Mouse (Mus musculus) hindbrain, embryonic 16.5 days (tissue): ENCODE results near the gene Skint1. TPM values are rescaled to one million over a fixed set of nuclear protein-coding genes. Genes with fewer than 3 reads are reported as not detected.
"Not testable (repeated sequence)": the region's sequence is repeated elsewhere in the genome, so short reads cannot be mapped to it uniquely, and the experiment has no call there.

Source experiments
- ATAC-seq: fragments of 200-750 bp; cut with Nextera tagmentation; 2 replicates; pipeline ENCODE4 v1.8.0; 2017; ENCODE audit warnings: moderate TSS enrichment, moderate library complexity
- H3K27ac ChIP-seq: fragments of 300-500 bp; sonication (generic); 2 replicates; pipeline ENCODE4 v1.5.1; 2014; ENCODE audit warnings: low read depth, mild to moderate bottlenecking, control low read depth, low read length, moderate library complexity
- H3K27me3 ChIP-seq: fragments of 300-500 bp; sonication (generic); replicated peaks from 2 replicates; pipeline ENCODE4 v1.6.1; 2014; ENCODE audit warnings: low read length; ENCODE audit not compliant: control insufficient read depth, insufficient read depth
- H3K36me3 ChIP-seq: fragments of 300-500 bp; sonication (generic); 2 replicates; pipeline ENCODE4 v1.6.1; 2014; ENCODE audit warnings: mild to moderate bottlenecking, low read length, moderate library complexity, mixed read lengths; ENCODE audit not compliant: control insufficient read depth, insufficient read depth
- H3K4me1 ChIP-seq: fragments of 300-500 bp; sonication (generic); 2 replicates; pipeline ENCODE4 v1.6.1; 2014; ENCODE audit warnings: low read depth, low read length; ENCODE audit not compliant: control insufficient read depth, insufficient read depth
- H3K4me2 ChIP-seq: fragments of 300-500 bp; sonication (generic); 2 replicates; pipeline ENCODE4 v1.6.1; 2014; ENCODE audit warnings: mild to moderate bottlenecking, low read length, control low read depth, moderate library complexity
- H3K4me3 ChIP-seq: fragments of 300-500 bp; sonication (generic); 2 replicates; pipeline ENCODE4 v1.5.1; 2014; ENCODE audit warnings: mild to moderate bottlenecking, low read length, control low read depth, moderate library complexity
- H3K9ac ChIP-seq: fragments of 300-500 bp; sonication (generic); 2 replicates; pipeline ENCODE4 v1.6.1; 2014; ENCODE audit warnings: low read depth, mild to moderate bottlenecking, control low read depth, low read length, moderate library complexity
- H3K9me3 ChIP-seq: fragments of 300-500 bp; sonication (generic); 2 replicates; pipeline ENCODE4 v1.6.1; 2014; ENCODE audit warnings: mild to moderate bottlenecking, low read length, moderate library complexity; ENCODE audit not compliant: control insufficient read depth
- WGBS: fragments of 180-500 bp; shearing (Covaris S2); extraction: QIAGEN DNeasy Blood & Tissue Kit; methylation state at CpG from one replicate; pipeline ENCODE4 v1.1.7; 2014; 5-methylcytosine and 5-hydroxymethylcytosine counted together
- polyA plus RNA-seq: library from polyadenylated mRNA; unstranded; fragments of >200 nt; fragmentation: Nextera tagmentation; extraction: Ambion mirVana; gene quantifications from 2 replicates; pipeline ENCODE4 v1.2.1, GENCODE M21; 2015

Gene Skint1
- polyA plus RNA-seq = not detected in 2 replicates

DNA sequence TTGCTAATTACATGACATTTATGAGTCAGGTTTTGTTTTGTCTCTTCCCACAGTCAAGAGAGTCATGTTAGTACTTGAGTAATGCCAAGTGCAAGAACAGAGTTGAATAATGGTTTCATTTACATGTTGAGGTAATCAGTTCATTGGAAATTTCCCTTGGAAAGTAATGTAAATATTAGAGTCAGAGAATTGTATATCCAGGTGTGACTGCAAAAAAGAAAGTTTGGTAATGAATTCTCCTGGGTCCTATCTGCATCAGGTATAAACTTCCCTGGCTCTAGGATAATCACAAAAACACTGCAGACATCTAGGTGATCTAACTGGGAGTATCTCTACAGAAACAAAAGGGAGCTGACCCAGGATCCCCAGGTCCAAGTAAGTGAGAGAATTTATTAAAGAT is at the start of gene Skint1:
TSS of gene Skint1 (plus strand) at position 301 of the 400 bp plus-strand sequence.
- Histone ChIP-seq H3K27me3 (no peaks in the 10 kb centered on the region), H3K27ac (no peak within 1 kb of the TSS), H3K36me3 (no peaks in the 10 kb centered on the region), H3K9me3 (no peaks in the 10 kb centered on the region), H3K9ac (no peak within 1 kb of the TSS), H3K4me2 (no peak within 1 kb of the TSS), H3K4me3 (no peak within 1 kb of the TSS), H3K4me1 (no peaks in the 10 kb centered on the region)
- ATAC-seq = no peak

DNA sequence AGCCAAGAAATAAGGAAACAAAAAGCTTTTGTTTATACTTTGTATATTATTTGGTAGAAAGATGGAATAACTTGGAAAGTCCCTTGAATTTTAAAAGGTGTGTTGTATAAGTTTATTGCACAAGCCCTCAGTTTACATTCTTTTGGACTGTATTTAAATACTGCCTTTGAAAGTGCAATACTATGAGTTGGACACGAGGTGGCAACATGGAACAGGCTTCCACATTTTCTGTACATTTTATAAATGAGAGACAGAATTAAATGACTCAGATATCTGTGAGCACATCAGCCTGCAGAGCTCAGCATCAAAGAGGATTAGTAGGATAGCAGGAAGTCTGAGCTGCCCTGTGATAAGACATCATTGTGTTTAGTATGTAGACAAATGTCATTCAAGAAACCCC is 44.8 kb upstream of the Skint1 start:
- Histone ChIP-seq H3K27ac (no peak overlapping the region), H3K9me3 (no peaks in the 10 kb centered on the region), H3K27me3 (no peaks in the 10 kb centered on the region), H3K4me2 (no peak overlapping the region), H3K9ac (no peak overlapping the region), H3K36me3 (no peaks in the 10 kb centered on the region), H3K4me3 (no peak overlapping the region), H3K4me1 (no peaks in the 10 kb centered on the region)
- no peak for ATAC-seq
- WGBS = 30% methylated on average over 1 of the region's 1 CpGs

DNA sequence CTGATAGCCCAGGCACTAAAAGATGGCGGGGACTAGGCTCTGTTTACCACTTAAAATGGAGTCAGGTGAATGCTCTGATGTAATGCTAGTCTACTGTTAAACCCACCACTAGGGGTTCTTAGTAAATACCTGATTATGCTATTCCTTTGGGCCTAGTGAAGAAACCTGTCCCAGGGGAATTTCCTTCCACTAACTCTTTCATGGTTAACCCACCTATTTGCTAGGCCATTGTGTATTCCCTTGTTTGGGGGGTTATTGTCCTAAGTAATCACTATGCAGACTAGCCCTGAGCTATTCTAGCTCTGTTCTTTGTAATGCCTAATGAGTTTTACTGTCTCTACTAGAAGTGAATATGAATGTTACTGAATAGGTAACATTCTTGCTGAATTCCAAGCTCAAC is 42.8 kb upstream of the Skint1 start:
- H3K9me3 ChIP-seq, H3K4me2 ChIP-seq, H3K27me3 ChIP-seq, H3K4me3 ChIP-seq, H3K36me3 ChIP-seq, ATAC-seq, H3K9ac ChIP-seq, H3K27ac ChIP-seq, H3K4me1 ChIP-seq: not testable (repeated sequence)
- 73% methylated on average over 1 of the region's 1 CpGs for WGBS

DNA sequence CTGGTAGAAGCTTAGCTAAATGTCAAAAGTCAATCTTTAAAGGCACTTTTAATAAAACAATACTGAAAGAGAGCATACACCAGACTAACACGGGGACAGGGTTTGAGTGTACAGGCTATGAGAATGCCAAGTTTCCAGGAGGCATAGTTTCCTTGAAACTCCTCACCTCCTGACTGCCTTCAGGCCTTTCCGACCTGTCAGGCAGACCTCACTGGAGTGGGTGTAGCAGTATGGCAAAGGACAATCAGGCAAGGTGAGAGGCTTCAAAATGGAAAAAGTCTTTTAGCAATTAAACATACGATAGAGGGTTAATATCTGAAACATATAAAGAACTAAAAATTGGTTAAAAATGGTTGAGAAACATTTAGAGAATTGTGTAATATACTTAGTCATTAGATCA is 42.4 kb upstream of the Skint1 start:
- Histone ChIP-seq H3K4me2 (no peak overlapping the region), H3K9ac (no peak overlapping the region), H3K4me3 (no peak overlapping the region), H3K36me3 (no peaks in the 10 kb centered on the region), H3K27ac (no peak overlapping the region), H3K27me3 (no peaks in the 10 kb centered on the region), H3K9me3 (no peaks in the 10 kb centered on the region), H3K4me1 (no peaks in the 10 kb centered on the region)
- ATAC-seq = no peak
- 78% methylated on average over 3 of the region's 3 CpGs for WGBS

DNA sequence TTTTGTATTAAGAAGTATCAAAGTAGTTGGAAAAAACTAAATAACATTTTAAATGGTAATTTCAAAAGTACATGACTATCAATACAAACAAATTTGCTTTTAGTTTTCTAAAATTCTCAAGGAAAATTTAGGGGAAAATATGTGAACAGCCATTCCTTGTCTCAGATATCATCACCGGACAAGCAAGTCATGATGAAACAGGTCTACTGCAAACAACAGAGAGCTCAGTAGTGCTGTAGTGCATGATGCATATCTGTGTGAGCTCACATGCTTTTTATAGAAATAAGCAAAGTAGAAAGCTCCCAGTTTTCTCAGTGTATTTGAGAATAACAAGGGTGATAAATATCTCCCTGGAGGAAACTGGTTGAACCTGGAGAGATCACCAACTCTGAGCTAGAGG is 33.4 kb upstream of the Skint1 start, which contains the start of gene Skint7:
TSS of gene Skint7 (plus strand) at position 301 of the 400 bp plus-strand sequence.
- no peak for ATAC-seq
- Histone ChIP-seq H3K9me3 (no peaks in the 10 kb centered on the region), H3K27ac (no peak within 1 kb of the TSS), H3K36me3 (no peaks in the 10 kb centered on the region), H3K4me3 (no peak within 1 kb of the TSS), H3K4me1 (no peaks in the 10 kb centered on the region), H3K4me2 (no peak within 1 kb of the TSS), H3K27me3 (no peaks in the 10 kb centered on the region), H3K9ac (no peak within 1 kb of the TSS)
- 98% methylated on average over 1 of the region's 1 CpGs for WGBS

- no peaks in the 10 kb centered on the region for H3K36me3 ChIP-seq
- H3K4me2 ChIP-seq = no peak within 1 kb of the TSS
- no peak within 1 kb of the TSS for H3K9ac ChIP-seq
- H3K27me3 ChIP-seq = no peaks in the 10 kb centered on the region
- H3K9me3 ChIP-seq = 0 out of 2 replicates have a peak, but pooled peaks cover 2% of the 10 kb centered on the region
- no peak within 1 kb of the TSS for H3K27ac ChIP-seq
- H3K4me3 ChIP-seq = no peak within 1 kb of the TSS
- no peak for ATAC-seq
- H3K4me1 ChIP-seq = no peaks in the 10 kb centered on the region
Measured at GRCm38 (mm10) chr4:112071716-112072115, 65.6 kb downstream of the Skint1 start, which contains the start of gene Skint4. TSS of gene Skint4 (plus strand) at chr4:112072016.

Other genes with a start within 250 kb of the Skint1 start
- not detected in 2 replicates for gene Slc5a9, start 103.4 kb upstream of the Skint1 start, polyA plus RNA-seq
- not detected in 2 replicates for gene Skint8, start 86.9 kb upstream of the Skint1 start, polyA plus RNA-seq
- not detected in 2 replicates for gene Skint7, start 33.3 kb upstream of the Skint1 start, polyA plus RNA-seq
- gene Skint4, start 65.7 kb downstream of the Skint1 start, polyA plus RNA-seq = not detected in 2 replicates
- gene Skint3, start 226.0 kb downstream of the Skint1 start, polyA plus RNA-seq = not detected in 2 replicates